Mouse (Mus musculus): ENCODE results near the gene Ap1s2.

GRCm38 (mm10) chrX:163944381-163944780 is 35.6 kb downstream of the Ap1s2 start:
- TF ChIP-seq POLR2A (IDR thresholded peaks at IDR 0.05; ENCODE audit: insufficient read length, low read depth) (no peak), MAX (IDR thresholded peaks at IDR 0.05; ENCODE audit: low read depth) (no peak), E2F4 (IDR thresholded peaks at IDR 0.05; ENCODE audit: insufficient read depth) (no peak), CEBPB (IDR thresholded peaks at IDR 0.05; ENCODE audit: insufficient read depth, poor library complexity, severe bottlenecking) (no peak), MYOD1 (IDR thresholded peaks at IDR 0.05; ENCODE audit: control insufficient read depth in 1 of 3, insufficient read length in 2 of 3, low read depth in 2 of 3) (no peak), POLR2AphosphoS2 (IDR thresholded peaks at IDR 0.05; ENCODE audit: insufficient read length, low read depth) (no peak), TCF3 (IDR thresholded peaks at IDR 0.05; ENCODE audit: insufficient read length, low read depth) (no peak)
